Mouse (Mus musculus) myocyte (in vitro differentiated cells): ENCODE data around the gene Trim54. TPM values are rescaled to one million over a fixed set of nuclear protein-coding genes. Genes with fewer than 3 reads are reported as not detected.

Source experiments
- H3K27me3 ChIP-seq: one replicate; pipeline ENCODE4 v1.6.1; 2011; ENCODE audit not compliant: control insufficient read depth, insufficient read depth, insufficient read length
- H3K36me3 ChIP-seq: one replicate; pipeline ENCODE4 v1.6.1; 2011; ENCODE audit not compliant: control insufficient read depth, insufficient read depth
- H3K4me2 ChIP-seq: one replicate; pipeline ENCODE4 v1.6.1; 2011; ENCODE audit warnings: low read depth, control low read depth
- H3K4me3 ChIP-seq: one replicate; pipeline ENCODE4 v1.5.1; 2011; ENCODE audit warnings: mild to moderate bottlenecking, control low read depth, moderate library complexity
- H3K79me2 ChIP-seq: one replicate; pipeline ENCODE4 v1.6.1; 2011; ENCODE audit not compliant: control insufficient read depth, insufficient read depth
- H3ac ChIP-seq: one replicate; pipeline ENCODE4 v1.6.1; 2011; ENCODE audit not compliant: control insufficient read depth, insufficient read length
- CEBPB ChIP-seq: IDR thresholded peaks from 2 replicates; pipeline ENCODE4 v1.6.1; 2011; ENCODE audit warnings: mild to moderate bottlenecking, moderate library complexity; ENCODE audit not compliant: poor library complexity, insufficient read depth, severe bottlenecking
- E2F4 ChIP-seq: IDR thresholded peaks from one replicate; pipeline ENCODE4 v1.6.1; 2011; ENCODE audit warnings: mild to moderate bottlenecking, control low read depth, moderate library complexity; ENCODE audit not compliant: insufficient read depth
- MAX ChIP-seq: IDR thresholded peaks from one replicate; pipeline ENCODE4 v1.6.1; 2011; ENCODE audit warnings: low read depth, mild to moderate bottlenecking, control low read depth
- MYOD1 ChIP-seq, 3 experiments: IDR thresholded peaks; one replicate each; pipeline ENCODE4 v1.6.1; 2011; ENCODE audit warnings: control low read depth in 2 of 3, low read depth in 2 of 3, mild to moderate bottlenecking in 2 of 3, moderate library complexity in 1 of 3; ENCODE audit not compliant: insufficient read length in 2 of 3, control insufficient read depth in 1 of 3
- MYOG ChIP-seq, 3 experiments: IDR thresholded peaks; one replicate each; pipeline ENCODE4 v1.6.1; 2011; ENCODE audit warnings: control low read depth in 2 of 3, low read depth in 2 of 3, mild to moderate bottlenecking in 2 of 3; ENCODE audit not compliant: insufficient read length in 2 of 3, control insufficient read depth in 1 of 3, insufficient read depth in 1 of 3
- POLR2A ChIP-seq: IDR thresholded peaks from one replicate; pipeline ENCODE4 v1.6.1; 2011; ENCODE audit warnings: low read depth, mild to moderate bottlenecking, control low read depth, moderate library complexity; ENCODE audit not compliant: insufficient read length
- POLR2AphosphoS2 ChIP-seq: IDR thresholded peaks from one replicate; pipeline ENCODE4 v1.6.1; 2011; ENCODE audit warnings: low read depth, control low read depth; ENCODE audit not compliant: insufficient read length
- REST ChIP-seq: IDR thresholded peaks from one replicate; pipeline ENCODE4 v1.6.1; 2011; ENCODE audit warnings: mild to moderate bottlenecking, control low read depth, moderate library complexity; ENCODE audit not compliant: insufficient read depth, insufficient read length
- SRF ChIP-seq: IDR thresholded peaks from one replicate; pipeline ENCODE4 v1.6.1; 2011; ENCODE audit warnings: low read depth; ENCODE audit not compliant: control insufficient read depth, insufficient read length
- TCF12 ChIP-seq: IDR thresholded peaks from one replicate; pipeline ENCODE4 v1.6.1; 2011; ENCODE audit warnings: mild to moderate bottlenecking, control low read depth; ENCODE audit not compliant: poor library complexity, insufficient read depth, severe bottlenecking
- TCF3 ChIP-seq: IDR thresholded peaks from one replicate; pipeline ENCODE4 v1.6.1; 2011; ENCODE audit warnings: low read depth, control low read depth; ENCODE audit not compliant: insufficient read length
- USF1 ChIP-seq: IDR thresholded peaks from one replicate; pipeline ENCODE4 v1.6.1; 2011; ENCODE audit warnings: low read depth, mild to moderate bottlenecking, control low read depth, moderate library complexity
- polyA plus RNA-seq: library from polyadenylated mRNA; unstranded; fragments of >200 nt; fragmentation: generic; extraction: Trizol; gene quantifications from one replicate; pipeline ENCODE4 v1.2.1, GENCODE M21; 2012; ENCODE audit warnings: missing spikeins

Trim54 gene
- polyA plus RNA-seq, 1 experiment: 110 TPM

DNA sequence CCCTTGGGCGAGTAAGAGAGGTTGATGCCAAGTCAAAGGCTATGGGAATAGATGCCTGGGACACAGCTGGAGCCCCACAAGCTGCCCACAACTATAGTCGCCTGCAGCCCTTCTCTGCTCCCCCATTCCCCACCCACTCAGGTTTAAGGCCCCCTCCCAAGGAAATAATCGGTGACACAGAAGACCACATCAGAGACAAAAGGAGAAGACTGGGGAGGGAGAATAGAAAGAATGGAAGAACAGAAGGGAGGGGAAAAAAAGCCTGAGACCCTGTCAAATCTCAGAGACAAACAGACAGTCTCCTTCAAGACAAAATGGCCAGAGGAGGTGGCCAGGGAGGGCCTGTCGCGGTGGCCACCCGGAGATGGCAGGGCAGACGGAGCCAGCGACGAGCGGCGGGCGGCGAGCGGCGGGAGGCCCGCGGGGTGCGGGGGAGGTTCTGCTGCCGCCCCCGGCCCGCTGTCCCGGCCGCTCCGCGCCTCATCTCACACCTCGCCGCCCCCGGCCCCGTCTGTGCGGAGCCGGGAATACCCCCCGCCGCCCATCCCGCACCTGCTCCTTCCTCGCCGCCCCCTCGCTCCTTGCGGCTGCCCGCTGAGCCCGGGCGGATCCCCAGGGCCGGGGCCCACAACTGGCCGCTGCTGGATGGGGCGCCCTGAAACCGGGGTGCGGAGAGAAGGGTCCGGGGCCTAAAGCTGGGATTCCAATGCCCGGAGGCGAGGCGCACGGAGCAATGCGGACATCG lies 24.1 kb upstream of the Trim54 start:
- TF ChIP-seq USF1 (no peak), MYOD1 (IDR thresholded peaks at IDR 0.05; ENCODE audit: control insufficient read depth in 1 of 3, insufficient read length in 2 of 3, low read depth in 2 of 3) (peak in 1 of 3 experiments; percentile 48)
- peaks cover 55% of the 10 kb centered on the region for H3K27me3 ChIP-seq
- no peak overlapping the region for H3K4me3 ChIP-seq
- H3K36me3 ChIP-seq: no peaks in the 10 kb centered on the region
- no peaks in the 10 kb centered on the region for H3K79me2 ChIP-seq
- H3ac ChIP-seq: no peak overlapping the region
- peak overlapping the region; percentile 78 for H3K4me2 ChIP-seq

DNA sequence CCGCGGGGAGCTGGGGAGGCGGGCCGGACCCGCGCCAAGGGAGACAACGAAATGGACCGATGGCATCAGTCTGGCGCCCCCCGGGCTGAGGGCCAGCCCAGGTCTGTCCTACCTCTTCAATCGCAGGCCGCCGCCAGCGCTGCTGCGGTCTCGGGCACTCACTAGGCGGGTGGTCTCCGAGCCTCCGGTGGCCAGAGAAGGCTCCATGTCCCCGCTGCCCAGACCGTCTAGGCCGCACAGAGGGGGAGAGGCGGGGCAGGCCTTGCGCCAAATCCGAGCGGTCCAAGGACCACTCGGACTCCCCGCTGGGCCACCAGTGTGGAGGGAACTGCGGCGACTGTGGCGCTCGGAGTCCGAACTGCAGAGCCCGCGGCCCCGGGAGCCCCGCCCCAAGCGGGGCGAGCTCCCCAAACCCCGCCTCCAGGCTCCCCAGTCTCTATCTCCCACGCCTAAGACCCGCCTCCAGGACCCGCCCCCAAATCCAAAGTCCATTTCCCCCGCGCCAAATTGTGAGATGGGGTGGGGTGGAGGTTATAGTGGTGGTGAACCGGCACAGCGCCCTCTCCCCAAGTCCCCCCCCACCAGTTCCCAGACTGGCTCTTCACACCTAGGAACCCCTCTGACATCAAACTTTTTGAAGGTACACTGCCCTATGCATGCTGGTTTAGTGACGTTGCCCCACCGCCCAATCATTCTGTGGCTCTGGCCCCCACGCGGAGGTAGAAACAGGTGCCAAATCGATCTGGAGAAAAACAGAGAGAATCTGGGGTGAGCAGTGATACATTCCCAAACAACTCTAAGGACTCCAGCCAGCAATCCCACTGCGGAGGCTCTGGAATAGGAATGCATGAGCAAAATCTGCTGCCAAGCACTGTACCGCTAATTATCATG lies 23.1 kb upstream of the Trim54 start:
- Histone ChIP-seq H3ac (no peak overlapping the region), H3K27me3 (peaks cover 55% of the 10 kb centered on the region), H3K79me2 (no peaks in the 10 kb centered on the region), H3K4me3 (no peak overlapping the region), H3K36me3 (no peaks in the 10 kb centered on the region), H3K4me2 (peak overlapping the region; percentile 78)
- TF ChIP-seq MYOG (IDR thresholded peaks at IDR 0.05; ENCODE audit: control insufficient read depth in 1 of 3, insufficient read depth in 1 of 3, insufficient read length in 2 of 3, low read depth in 2 of 3): no peak
- TF ChIP-seq TCF12: no peak
- no peak for TF ChIP-seq POLR2AphosphoS2
- TF ChIP-seq E2F4: no peak
- no peak for TF ChIP-seq MYOD1 (IDR thresholded peaks at IDR 0.05; ENCODE audit: control insufficient read depth in 1 of 3, insufficient read length in 2 of 3, low read depth in 2 of 3)
- no peak for TF ChIP-seq CEBPB
- TF ChIP-seq TCF3: no peak
- no peak for TF ChIP-seq SRF
- no peak for TF ChIP-seq REST
- no peak for TF ChIP-seq POLR2A
- no peak for TF ChIP-seq USF1

DNA sequence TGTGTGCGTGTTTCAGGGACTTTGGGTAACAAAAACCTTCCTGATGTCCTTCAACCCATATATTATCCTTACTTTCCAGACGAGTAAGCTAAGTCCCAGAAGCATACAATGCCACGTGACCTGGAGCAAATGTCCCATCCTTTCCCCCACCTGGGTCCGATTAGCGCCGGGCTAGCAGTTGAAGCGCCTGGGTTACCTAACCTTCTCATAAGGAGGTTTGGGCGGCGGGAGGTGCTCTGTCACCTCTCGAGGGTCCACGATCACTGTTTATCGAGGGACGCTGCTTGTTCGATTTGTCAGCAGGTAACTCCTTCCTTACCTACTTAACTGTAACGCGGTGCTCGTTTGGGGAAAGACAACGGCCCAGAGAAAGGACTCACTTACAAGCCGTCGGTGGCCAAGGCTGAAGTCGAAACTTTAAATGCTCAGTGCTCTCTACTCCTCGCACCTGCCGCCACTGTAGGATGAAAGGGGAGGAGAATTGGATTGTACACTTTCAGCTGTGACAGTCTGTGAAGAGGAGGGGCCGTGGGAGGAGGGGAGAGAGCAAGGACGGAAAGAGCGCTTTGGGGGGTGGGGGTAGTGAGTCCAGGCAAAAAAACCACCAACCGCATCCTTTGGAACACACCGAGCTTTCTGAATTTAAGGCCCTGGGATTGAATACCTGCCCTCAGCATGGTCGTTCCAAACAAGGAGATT lies 22.3 kb upstream of the Trim54 start:
- Histone ChIP-seq H3ac (no peak overlapping the region), H3K79me2 (no peaks in the 10 kb centered on the region), H3K4me3 (peak overlapping the region; percentile 14), H3K27me3 (peaks cover 55% of the 10 kb centered on the region), H3K36me3 (no peaks in the 10 kb centered on the region), H3K4me2 (peak overlapping the region; percentile 78)
- TF ChIP-seq TCF3 (no peak), USF1 (peak; percentile 48)

DNA sequence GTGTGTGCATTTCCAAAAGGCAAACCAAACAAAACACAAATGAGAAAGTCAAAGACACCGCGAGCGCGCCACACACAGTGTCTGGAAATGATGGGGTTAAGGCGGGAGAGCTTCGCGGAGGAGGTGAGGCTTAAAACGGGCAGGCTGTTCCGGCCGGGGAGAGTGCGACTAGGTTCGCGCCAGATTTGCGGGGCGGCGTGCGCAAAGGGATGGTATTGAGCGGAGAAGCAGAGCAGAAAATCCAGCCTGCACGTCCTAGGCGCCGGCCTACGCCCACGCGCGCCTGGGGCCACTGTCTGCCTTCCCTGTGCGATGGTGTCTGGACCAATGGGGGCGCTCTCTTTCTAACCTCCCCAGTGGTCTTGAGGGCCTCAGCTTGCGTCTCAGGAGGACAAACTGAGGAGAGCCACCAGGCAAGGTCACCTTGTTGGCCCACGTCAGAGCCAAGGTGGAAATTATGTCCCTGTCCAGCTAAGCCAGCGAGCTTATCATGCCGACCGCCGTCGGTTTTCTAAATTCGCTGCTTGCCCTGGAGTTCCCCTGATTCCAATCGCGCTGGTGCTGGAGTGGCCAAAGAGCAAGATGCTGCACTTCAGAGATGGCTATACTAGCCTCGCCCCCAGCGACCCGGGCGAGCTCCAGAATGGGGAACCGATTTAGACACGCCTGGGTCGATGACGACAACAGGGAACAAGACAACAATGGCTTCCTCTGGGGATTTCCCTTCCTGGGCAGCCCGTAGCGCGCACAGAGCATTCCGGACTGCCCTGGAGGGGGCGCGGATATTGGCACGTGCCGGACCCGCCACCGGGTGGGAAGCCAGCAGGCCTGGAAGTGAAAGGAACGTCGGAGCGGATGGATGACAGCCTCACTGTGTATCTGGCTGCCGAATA lies 21.5 kb upstream of the Trim54 start:
- H3ac ChIP-seq: no peak overlapping the region
- peak overlapping the region; percentile 14 for H3K4me3 ChIP-seq
- H3K79me2 ChIP-seq: no peaks in the 10 kb centered on the region
- peak overlapping the region; percentile 78 for H3K4me2 ChIP-seq
- peaks cover 53% of the 10 kb centered on the region for H3K27me3 ChIP-seq
- no peak for TF ChIP-seq SRF
- TF ChIP-seq MYOD1 (IDR thresholded peaks at IDR 0.05; ENCODE audit: control insufficient read depth in 1 of 3, insufficient read length in 2 of 3, low read depth in 2 of 3): no peak
- TF ChIP-seq USF1: no peak
- TF ChIP-seq TCF12: no peak
- no peak for TF ChIP-seq MYOG (IDR thresholded peaks at IDR 0.05; ENCODE audit: control insufficient read depth in 1 of 3, insufficient read depth in 1 of 3, insufficient read length in 2 of 3, low read depth in 2 of 3)
- no peak for TF ChIP-seq MAX
- TF ChIP-seq POLR2A: no peak
- no peak for TF ChIP-seq POLR2AphosphoS2
- TF ChIP-seq TCF3: no peak
- TF ChIP-seq E2F4: no peak
- TF ChIP-seq REST: no peak
- no peak for TF ChIP-seq CEBPB
- no peaks in the 10 kb centered on the region for H3K36me3 ChIP-seq
